Mouse (Mus musculus) frontal cortex, postnatal 25 days (tissue): ENCODE data around the gene Cfb.

Experiments used
- DNase-seq, 2 experiments: peaks; one replicate each; pipeline ENCODE4 v3.0.0; 2022; ENCODE audit warnings: low spot score in 2 of 2

The Cfb gene

GRCm38 (mm10) chr17:34884704-34885103, 22.4 kb upstream of the Cfb start:
- no peak for DNase-seq

- DNase-seq = no peak
These were observed 21.0 kb upstream of the Cfb start for GRCm38 (mm10) chr17:34883332-34883731.

GRCm38 (mm10) chr17:34881683-34882310, 19.5 kb upstream of the Cfb start, which contains the start of gene Gm20547:
Gene Gm20547 (minus strand): TSS chr17:34882042.
- DNase-seq = no peak

- DNase-seq = no peak
These were observed 18.8 kb upstream of the Cfb start for GRCm38 (mm10) chr17:34881166-34881565.

GRCm38 (mm10) chr17:34879336-34879879, 17.1 kb upstream of the Cfb start, which contains the start of gene Zbtb12:
Gene Zbtb12 (plus strand): TSS chr17:34879483.
- no peak for DNase-seq

- DNase-seq = no peak
These were observed 12.0 kb upstream of the Cfb start for GRCm38 (mm10) chr17:34874321-34874720.

- no peak for DNase-seq
These were observed 3.7 kb upstream of the Cfb start for GRCm38 (mm10) chr17:34865981-34866380.

- DNase-seq = no peak
These were observed 458 bp downstream of the Cfb start for GRCm38 (mm10) chr17:34861704-34862415.

GRCm38 (mm10) chr17:34860514-34860913, 1.8 kb downstream of the Cfb start:
- DNase-seq = no peak

- no peak for DNase-seq
These were observed 3.6 kb downstream of the Cfb start for GRCm38 (mm10) chr17:34858670-34859069.

GRCm38 (mm10) chr17:34855825-34856224, 6.5 kb downstream of the Cfb start:
- DNase-seq = no peak

- no peak for DNase-seq
These were observed 7.6 kb downstream of the Cfb start for GRCm38 (mm10) chr17:34854761-34855160.

- no peak for DNase-seq
These were observed 8.8 kb downstream of the Cfb start for GRCm38 (mm10) chr17:34853511-34853910.

GRCm38 (mm10) chr17:34850517-34851125, 11.7 kb downstream of the Cfb start:
- DNase-seq = no peak

- DNase-seq = peak; percentile 94 to 97
These were observed 12.4 kb downstream of the Cfb start, which contains the start of the genes Skiv2l and Nelfe for GRCm38 (mm10) chr17:34849722-34850516. Gene Skiv2l (minus strand): TSS chr17:34850210. Gene Nelfe (plus strand): TSS chr17:34850391.

GRCm38 (mm10) chr17:34847615-34848014, 14.7 kb downstream of the Cfb start:
- DNase-seq = no peak

- DNase-seq = no peak
These were observed 15.1 kb downstream of the Cfb start for GRCm38 (mm10) chr17:34847192-34847591.

GRCm38 (mm10) chr17:34844884-34845283, 17.4 kb downstream of the Cfb start:
- no peak for DNase-seq

- DNase-seq = no peak
These were observed 21.5 kb downstream of the Cfb start for GRCm38 (mm10) chr17:34840736-34841307.

- DNase-seq = no peak
These were observed 23.5 kb downstream of the Cfb start for GRCm38 (mm10) chr17:34838785-34839184.
